Mouse (Mus musculus) adrenal gland, adult (tissue): ENCODE data around the gene Ctc1.
A peak's percentile ranks its signal among the peaks of the same experiment; 100 is the strongest.
"Not testable (repeated sequence)": the region's sequence is repeated elsewhere in the genome, so short reads cannot be mapped to it uniquely, and the experiment has no call there.

Experiments used
- DNase-seq, 2 experiments: peaks; one replicate each; pipeline ENCODE4 v3.0.0; 2022 to 2023; ENCODE audit warnings: low spot score in 1 of 2; ENCODE audit not compliant: inconsistent age in 2 of 2

Gene Ctc1

GRCm38 (mm10) chr11:69015644-69016441 is at the start of gene Ctc1:
Gene Ctc1, plus strand, starts transcription at chr11:69015911.
- peak; percentile 91 to 97 for DNase-seq

- no peak for DNase-seq
Observed at GRCm38 (mm10) chr11:68966554-68966953, 49.2 kb upstream of the Ctc1 start.

- DNase-seq = peak; percentile 94 to 97
Observed at GRCm38 (mm10) chr11:68967337-68968282, 48.1 kb upstream of the Ctc1 start, which contains the start of gene Slc25a35. Gene Slc25a35, plus strand, starts transcription at chr11:68968131.

DNA sequence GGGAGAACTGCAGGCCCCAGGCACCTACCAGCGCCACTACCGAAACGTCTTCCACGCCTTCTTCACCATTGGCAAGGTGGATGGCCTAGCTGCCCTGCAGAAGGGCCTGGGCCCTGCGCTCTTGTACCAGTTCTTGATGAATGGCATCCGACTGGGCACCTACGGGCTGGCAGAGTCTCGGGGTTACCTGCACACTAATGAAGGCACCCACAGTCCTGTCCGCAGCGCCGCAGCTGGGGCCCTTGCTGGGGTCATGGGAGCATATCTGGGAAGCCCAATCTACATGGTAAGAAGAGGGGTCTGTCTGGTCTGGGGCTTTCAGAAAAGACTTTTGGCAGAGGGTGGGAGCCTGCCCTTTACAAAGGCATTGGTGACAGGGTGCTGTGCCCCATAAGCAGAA is 47.0 kb upstream of the Ctc1 start:
- DNase-seq = no peak

GRCm38 (mm10) chr11:68970232-68970631 is 45.5 kb upstream of the Ctc1 start:
- DNase-seq = peak in 1 of 2 experiments; percentile 69

DNA sequence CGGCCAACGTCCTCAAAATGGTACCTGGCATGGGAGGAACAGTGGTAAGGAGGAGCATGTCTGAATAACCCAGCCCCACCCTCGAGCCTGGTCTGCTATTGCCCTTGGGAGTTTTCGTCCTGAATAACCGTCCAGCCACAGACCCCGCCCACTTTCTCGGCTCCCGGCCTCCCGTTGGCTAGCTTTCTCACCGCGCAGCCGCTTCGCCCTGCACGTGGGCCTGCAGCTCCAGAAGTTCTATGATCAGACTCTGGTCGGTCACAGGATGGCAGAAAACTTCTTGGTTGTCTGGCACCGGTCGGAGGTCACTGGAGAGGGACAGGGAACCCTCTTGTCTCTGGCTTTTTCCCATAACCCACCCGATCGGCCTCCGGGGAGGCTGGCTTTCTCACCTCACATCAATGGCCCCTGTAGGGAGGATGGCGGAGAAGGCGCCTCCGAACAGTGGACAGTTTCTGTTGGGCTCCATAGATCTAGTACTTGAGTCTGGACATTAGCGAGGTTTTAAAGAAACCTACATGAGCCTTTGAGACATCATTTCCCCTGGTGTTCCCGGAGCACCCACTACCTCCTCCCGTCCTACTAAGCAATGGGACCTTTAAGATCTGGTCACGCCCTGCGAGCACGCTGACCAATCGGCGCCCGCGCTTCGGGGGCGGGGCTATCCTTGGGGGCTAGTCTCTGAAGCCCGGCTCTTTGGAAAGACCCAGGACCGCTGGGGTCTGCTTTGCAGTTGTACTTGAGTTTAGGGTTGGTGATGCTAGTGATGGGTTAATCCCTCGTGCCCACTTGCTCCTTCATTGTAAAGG is 42.3 kb upstream of the Ctc1 start:
- peak; percentile 91 to 96 for DNase-seq

GRCm38 (mm10) chr11:68974059-68974450 is 41.7 kb upstream of the Ctc1 start:
- DNase-seq = no peak

GRCm38 (mm10) chr11:68975085-68975484 is 40.6 kb upstream of the Ctc1 start, which contains the start of gene Rangrf:
Gene Rangrf, minus strand, starts transcription at chr11:68975185.
- no peak for DNase-seq

DNA sequence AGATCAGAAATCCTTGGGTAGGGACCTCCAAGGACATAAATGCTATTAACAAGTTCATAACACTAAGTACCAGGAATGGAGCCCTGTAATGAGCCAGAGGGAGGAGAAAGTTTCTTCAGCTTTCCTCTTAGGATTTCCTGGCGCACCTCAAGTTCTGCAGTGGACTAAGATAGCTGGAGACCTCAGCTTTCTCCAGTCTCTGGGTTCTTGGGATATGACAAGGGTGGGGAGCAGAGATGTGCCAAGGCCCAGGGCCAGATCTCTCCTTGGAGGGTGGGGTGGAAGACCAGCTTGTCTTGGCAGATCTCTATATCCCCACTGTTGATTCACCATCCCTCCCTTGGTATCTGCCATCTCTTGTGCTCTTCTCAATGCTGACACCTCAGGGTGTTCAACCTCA is 40.1 kb upstream of the Ctc1 start:
- no peak for DNase-seq

- no peak for DNase-seq
Observed at GRCm38 (mm10) chr11:68979320-68979733, 36.4 kb upstream of the Ctc1 start.

GRCm38 (mm10) chr11:68980919-68981318 is 34.8 kb upstream of the Ctc1 start:
- DNase-seq = no peak

DNA sequence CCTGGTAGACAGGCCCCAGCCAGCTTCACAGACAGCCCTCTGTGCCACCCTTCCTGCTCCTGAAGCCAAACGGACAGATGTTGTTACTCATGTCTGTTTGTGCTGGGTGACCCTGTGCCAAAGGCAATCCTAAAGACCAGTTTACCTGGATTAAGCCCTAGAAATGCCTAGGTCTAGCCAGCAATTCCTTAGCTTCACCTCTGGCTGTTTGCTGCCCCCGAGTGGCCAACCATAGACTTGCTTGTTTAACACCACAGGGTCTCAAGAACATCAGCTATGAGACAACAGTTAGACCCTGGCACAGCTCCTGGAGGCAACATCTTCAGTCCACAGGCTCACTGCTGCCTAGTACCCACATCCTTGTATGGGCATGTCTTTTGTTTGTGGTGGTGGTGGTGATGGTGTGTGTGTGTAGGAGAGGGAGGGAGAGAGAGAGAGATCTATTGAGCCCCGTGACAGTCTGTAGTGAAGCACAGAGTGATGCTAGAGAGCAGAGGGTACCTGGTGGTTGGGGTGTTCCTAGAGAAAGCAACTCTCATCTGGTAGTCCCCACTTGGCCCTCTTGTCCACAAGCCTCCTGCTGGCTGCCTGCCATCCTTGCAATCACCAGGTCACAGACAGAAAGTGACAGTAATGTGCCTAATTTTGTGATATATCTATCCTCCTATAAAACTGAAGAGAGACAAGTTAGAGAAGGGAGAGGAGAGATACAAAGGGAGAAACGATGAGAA is 32.9 kb upstream of the Ctc1 start:
- DNase-seq = peak; percentile 72 to 90

DNA sequence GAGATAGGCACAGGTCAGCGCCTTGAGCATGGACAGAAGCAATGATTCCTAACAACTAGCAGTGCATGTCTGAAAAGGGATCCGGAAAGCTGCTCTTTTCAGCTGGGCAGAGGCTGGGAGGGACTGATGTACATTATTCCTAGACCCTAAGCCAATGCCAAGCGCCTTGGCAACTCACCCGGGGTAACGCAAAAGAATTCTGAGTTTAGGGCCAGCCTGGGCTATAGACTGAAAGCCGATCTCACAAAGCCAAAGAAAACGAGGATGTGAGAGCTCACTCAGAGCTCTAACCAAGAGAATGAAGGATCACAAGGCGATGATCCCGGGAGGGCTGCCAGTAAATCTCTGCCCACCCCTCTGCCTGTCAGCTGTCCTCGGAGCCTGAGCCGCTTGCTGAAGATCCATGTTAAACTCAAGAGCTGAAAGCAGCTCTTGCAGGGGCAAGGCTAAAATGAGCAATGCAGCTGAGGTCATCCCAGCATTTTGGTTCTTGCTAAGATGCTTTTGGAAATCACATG is 28.3 kb upstream of the Ctc1 start:
- DNase-seq = no peak

DNA sequence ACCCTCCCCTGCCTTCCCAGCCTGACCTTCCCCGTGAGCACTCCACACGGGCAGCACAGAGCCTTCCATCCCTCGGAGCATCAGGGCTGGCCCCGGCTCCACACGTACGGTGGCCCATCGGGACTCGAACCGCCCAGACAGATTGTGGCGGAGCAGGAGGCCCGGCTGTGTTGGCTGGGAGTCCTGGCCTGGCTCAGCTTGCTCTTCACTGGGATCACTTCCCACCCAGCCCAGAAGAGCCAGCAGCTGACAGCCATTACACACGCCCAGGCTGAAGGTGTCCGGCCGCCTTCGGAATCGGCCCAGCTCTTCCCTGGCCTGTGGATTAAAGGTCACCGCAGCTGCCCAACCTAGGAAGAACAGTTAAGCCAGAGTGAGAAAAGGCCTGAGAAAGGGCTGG is 27.4 kb upstream of the Ctc1 start:
- DNase-seq = no peak

GRCm38 (mm10) chr11:68993122-68993521 is 22.6 kb upstream of the Ctc1 start:
- no peak for DNase-seq

GRCm38 (mm10) chr11:68994377-68994776 is 21.3 kb upstream of the Ctc1 start:
- no peak for DNase-seq

DNA sequence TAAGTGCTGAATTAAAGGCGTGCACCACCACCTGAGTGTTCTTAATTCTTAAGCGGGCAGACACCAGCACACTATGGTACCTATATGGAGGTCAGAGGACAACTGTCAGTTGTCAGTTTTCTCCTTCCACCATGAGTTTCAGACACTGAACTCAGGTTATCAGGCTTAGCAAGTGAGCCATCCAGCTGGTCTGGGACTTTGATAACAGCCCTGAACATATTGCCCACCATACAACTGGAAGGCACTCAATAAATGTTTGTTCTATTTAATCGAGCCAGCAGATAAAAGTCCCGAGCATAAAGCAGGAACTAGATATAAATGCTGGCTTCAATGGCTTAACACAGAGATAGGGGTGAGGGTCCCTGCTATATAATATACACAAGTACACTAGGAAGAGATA is 18.6 kb upstream of the Ctc1 start:
- DNase-seq = no peak

- DNase-seq = not testable (repeated sequence)
Observed at GRCm38 (mm10) chr11:69002782-69003181, 12.9 kb upstream of the Ctc1 start.

DNA sequence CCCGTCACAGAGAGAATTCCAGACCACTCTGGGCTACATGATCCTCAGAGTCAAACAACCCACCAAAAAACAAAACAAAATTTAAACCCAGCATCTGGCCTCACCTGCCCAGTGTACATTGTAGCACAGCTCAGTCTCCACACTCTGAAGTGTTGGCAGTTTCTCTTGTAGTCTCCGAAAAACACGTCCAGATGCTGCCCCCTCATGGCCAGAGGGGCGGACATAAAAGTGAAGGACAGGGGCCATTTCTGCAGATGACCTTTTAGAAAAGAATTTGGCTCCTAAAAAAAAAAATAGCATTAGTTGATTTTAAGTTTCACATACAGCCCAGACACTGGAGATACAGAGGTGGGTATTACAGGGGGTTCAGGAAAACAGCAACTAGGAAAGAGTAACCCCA is 12.1 kb upstream of the Ctc1 start:
- DNase-seq = peak; percentile 67 to 86

GRCm38 (mm10) chr11:69005193-69005592 is 10.5 kb upstream of the Ctc1 start:
- no peak for DNase-seq
